Mouse (Mus musculus) CH12.LX (cell line): ENCODE results near the gene Srp68.

ENCODE experiments used
- CTCF ChIP-seq, 2 experiments: IDR thresholded peaks in 1 of 2; conservative IDR thresholded peaks in 1 of 2; 2 replicates each; pipeline ENCODE4 v1.5.1; 2011 to 2012; ENCODE audit warnings: low read depth in 2 of 2, low read length in 2 of 2, improper control_type of control experiment in 1 of 2, inconsistent platforms in 1 of 2, mild to moderate bottlenecking in 1 of 2, moderate library complexity in 1 of 2
- E2F4 ChIP-seq: IDR thresholded peaks from 2 replicates; pipeline ENCODE4 v1.6.1; 2011; ENCODE audit warnings: low read depth, low read length, improper control_type of control experiment; ENCODE audit not compliant: insufficient replicate concordance
- EP300 ChIP-seq: IDR thresholded peaks from 2 replicates; pipeline ENCODE4 v1.6.1; 2011; ENCODE audit warnings: low read length, improper control_type of control experiment
- HCFC1 ChIP-seq: IDR thresholded peaks from 2 replicates; pipeline ENCODE4 v1.6.1; 2012; ENCODE audit warnings: low read depth, mild to moderate bottlenecking, inconsistent platforms, low read length, improper control_type of control experiment
- IRF4 ChIP-seq: IDR thresholded peaks from 2 replicates; pipeline ENCODE4 v1.6.1; 2014; ENCODE audit warnings: low read depth, mild to moderate bottlenecking, inconsistent platforms, low read length, improper control_type of control experiment
- MAFK ChIP-seq: IDR thresholded peaks from 2 replicates; pipeline ENCODE4 v1.6.1; 2011; ENCODE audit warnings: low read length, improper control_type of control experiment; ENCODE audit not compliant: insufficient replicate concordance
- PAX5 ChIP-seq: IDR thresholded peaks from 2 replicates; pipeline ENCODE4 v1.6.1; 2012; ENCODE audit warnings: low read length, inconsistent platforms, mixed read lengths
- POLR2A ChIP-seq: IDR thresholded peaks from 2 replicates; pipeline ENCODE4 v1.6.1; 2011; ENCODE audit warnings: low read depth, mild to moderate bottlenecking, improper control_type of control experiment, low read length
- SMC3 ChIP-seq: IDR thresholded peaks from 2 replicates; pipeline ENCODE4 v1.6.1; 2011; ENCODE audit warnings: low read depth, low read length, improper control_type of control experiment
- ZNF384 ChIP-seq: IDR thresholded peaks from 2 replicates; pipeline ENCODE4 v1.6.1; 2012; ENCODE audit warnings: low read depth, low read length, improper control_type of control experiment, inconsistent platforms

- TF ChIP-seq POLR2A (no peak), CTCF (conservative IDR thresholded peaks at IDR 0.05 in 1 of 2, IDR thresholded peaks at IDR 0.05 in 1 of 2; ENCODE audit: low read depth in 2 of 2, low read length in 2 of 2) (no peak), SMC3 (no peak), E2F4 (no peak), HCFC1 (no peak), ZNF384 (no peak), PAX5 (no peak), MAFK (no peak), IRF4 (no peak), EP300 (no peak)
Measured at GRCm38 (mm10) chr11:116221931-116222739, 51.9 kb downstream of the Srp68 start.
